Mouse (Mus musculus) c-Kit-positive CD71-positive TER-119-negative erythroid progenitor cells, embryonic 14.5 days (primary cell): Measurements from ENCODE around the gene Traf7.

Experiments
- DNase-seq: peaks from one replicate; pipeline ENCODE4 v3.0.0-alpha.2; 2013; ENCODE audit warnings: low read depth

The Traf7 gene

GRCm38 (mm10) chr17:24477053-24477984 lies 50.4 kb downstream of the Traf7 start:
- no peak for DNase-seq

- DNase-seq, result no peak
These were observed 51.5 kb downstream of the Traf7 start for GRCm38 (mm10) chr17:24476022-24476776.

GRCm38 (mm10) chr17:24475586-24475985 lies 52.2 kb downstream of the Traf7 start:
- no peak for DNase-seq

GRCm38 (mm10) chr17:24474557-24474956 lies 53.2 kb downstream of the Traf7 start:
- DNase-seq, result no peak

- no peak for DNase-seq
These were observed 54.0 kb downstream of the Traf7 start, which contains the start of gene Bricd5 for GRCm38 (mm10) chr17:24473612-24474275. Bricd5 (plus strand) TSS chr17:24473884.

- DNase-seq, result no peak
These were observed 55.2 kb downstream of the Traf7 start for GRCm38 (mm10) chr17:24472512-24472911.

GRCm38 (mm10) chr17:24470701-24471527 lies 56.8 kb downstream of the Traf7 start:
- no peak for DNase-seq

- peak; percentile 98 for DNase-seq
These were observed 57.7 kb downstream of the Traf7 start, which contains the start of the genes E4f1 and Pgp for GRCm38 (mm10) chr17:24469910-24470602. E4f1 (minus strand) TSS chr17:24470313. Pgp (plus strand) TSS chr17:24470392.

- DNase-seq, result no peak
These were observed 58.3 kb downstream of the Traf7 start for GRCm38 (mm10) chr17:24469336-24469909.

GRCm38 (mm10) chr17:24468636-24469246 lies 59.0 kb downstream of the Traf7 start:
- DNase-seq, result no peak

- no peak for DNase-seq
These were observed 64.2 kb downstream of the Traf7 start for GRCm38 (mm10) chr17:24463374-24464133.

- no peak for DNase-seq
These were observed 64.8 kb downstream of the Traf7 start for GRCm38 (mm10) chr17:24462932-24463331.

- DNase-seq, result peak; percentile 68
These were observed 66.2 kb downstream of the Traf7 start for GRCm38 (mm10) chr17:24461580-24461979.
